In the genomic region with DNA sequence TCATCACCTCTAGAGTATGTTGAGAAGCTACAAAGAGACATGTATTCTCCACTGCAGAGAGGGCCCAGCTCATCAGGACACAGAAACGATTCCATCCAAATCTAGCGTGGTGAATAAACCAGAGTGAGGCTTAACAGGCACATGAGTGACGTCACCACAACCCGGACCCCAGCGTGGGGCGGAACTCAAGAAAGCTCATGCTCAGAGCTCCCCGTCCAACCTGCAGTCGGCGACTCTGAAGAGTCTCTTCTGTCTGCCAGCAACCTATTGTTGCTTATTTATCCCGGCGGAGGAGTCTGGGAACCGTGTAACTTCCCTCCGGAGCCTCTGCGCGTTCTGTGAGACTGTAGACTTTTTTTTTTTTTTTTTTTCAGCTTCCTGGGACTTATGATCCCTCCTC, we compare ENCODE assay signal across 8 mouse cellular contexts. TPM values are rescaled to one million over a fixed set of nuclear protein-coding genes. Genes with fewer than 3 reads are reported as not detected.
DNase-seq lines count a peak whose midpoint lies in the region; ATAC-seq and TF ChIP-seq lines count a peak whose summit lies in the region.

No protein-coding gene starts in this region.

- peak overlapping the region; percentile 40 for H3K9ac ChIP-seq in intestine, postnatal 0 days (ENCODE audit: low read depth, low read length)
- peak overlapping the region; percentile 64 for H3K9ac ChIP-seq in lung, embryonic 16.5 days (ENCODE audit: low read length)

- no peaks in the 10 kb centered on the region for H3K9me3 ChIP-seq in intestine, postnatal 0 days (ENCODE audit: control insufficient read depth)
- H3K9me3 ChIP-seq in lung, embryonic 16.5 days (ENCODE audit: control insufficient read depth, low read length): no peaks in the 10 kb centered on the region

- peak overlapping the region; percentile 72 for H3K4me2 ChIP-seq in intestine, postnatal 0 days (replicated peaks; ENCODE audit: low read depth)
- H3K4me2 ChIP-seq in lung, embryonic 16.5 days (ENCODE audit: low read depth, low read length): peak overlapping the region; percentile 75

- DNase-seq in kidney, adult 18-20 months: peak; percentile 20
- DNase-seq in kidney, adult 11 months: no peak
- peak; percentile 32 for DNase-seq in c-Kit-positive CD71-positive TER-119-negative erythroid progenitor cells, embryonic 14.5 days (ENCODE audit: low read depth)
- peak; percentile 30 for DNase-seq in forelimb bud, embryonic 11.5 days (ENCODE audit: low read depth, low spot score)
- peak; percentile 43 for DNase-seq in ovary, postnatal 36 days (ENCODE audit: low spot score)
- no peak for DNase-seq in urinary bladder, postnatal 25 days (ENCODE audit: low spot score)

- ATAC-seq in intestine, postnatal 0 days: no peak
- ATAC-seq in lung, embryonic 16.5 days (ENCODE audit: low read depth): peak; percentile 61

- H3K4me1 ChIP-seq in intestine, postnatal 0 days (replicated peaks; ENCODE audit: control insufficient read depth, insufficient read depth, low read length): no peaks in the 10 kb centered on the region
- H3K4me1 ChIP-seq in lung, embryonic 16.5 days (replicated peaks; ENCODE audit: control insufficient read depth, insufficient read depth, low read length): peaks cover 12% of the 10 kb centered on the region

- H3K27me3 ChIP-seq in intestine, postnatal 0 days (replicated peaks; ENCODE audit: control insufficient read depth, insufficient read depth, low read length): no peaks in the 10 kb centered on the region
- H3K27me3 ChIP-seq in lung, embryonic 16.5 days (ENCODE audit: control insufficient read depth, insufficient read depth, low read depth, low read length): no peaks in the 10 kb centered on the region

- no peak overlapping the region for H3K27ac ChIP-seq in intestine, postnatal 0 days (ENCODE audit: low read depth, low read length)
- no peak overlapping the region for H3K27ac ChIP-seq in lung, embryonic 16.5 days (ENCODE audit: low read length)

- 5% methylated on average over 15 of the region's 15 CpGs for WGBS in intestine, postnatal 0 days
- WGBS in lung, embryonic 16.5 days: 8% methylated on average over 15 of the region's 15 CpGs

- peak overlapping the region; percentile 36 for H3K4me3 ChIP-seq in intestine, postnatal 0 days (ENCODE audit: low read depth, low read length)
- H3K4me3 ChIP-seq in lung, embryonic 16.5 days (ENCODE audit: low read length): peak overlapping the region; percentile 49

- TF ChIP-seq CTCF in intestine, postnatal 0 days (IDR thresholded peaks at IDR 0.05; ENCODE audit: low read depth): no peak; the same call in 1 of the 2 replicates

- H3K36me3 ChIP-seq in intestine, postnatal 0 days (ENCODE audit: control insufficient read depth, insufficient read depth): no peaks in the 10 kb centered on the region
- no peaks in the 10 kb centered on the region for H3K36me3 ChIP-seq in lung, embryonic 16.5 days (ENCODE audit: control insufficient read depth, insufficient read depth, low read length)

RNA-seq across cellular contexts. Expression of a gene that starts 11.4 kb away (rescaled TPM):
- polyA plus RNA-seq in intestine, postnatal 0 days (2015; fragmentation: Nextera tagmentation; extraction: Ambion mirVana): 5.7 and 6.7 TPM in 2 replicates
- polyA plus RNA-seq in lung, embryonic 16.5 days (2015; fragmentation: Nextera tagmentation; extraction: Ambion mirVana): 18.9 and 20.6 TPM in 2 replicates

RNA-seq across cellular contexts. Expression of a gene that starts 15.4 kb away (rescaled TPM):
- 4.1 and 4.7 TPM in 2 replicates for polyA plus RNA-seq in intestine, postnatal 0 days (2015; fragmentation: Nextera tagmentation; extraction: Ambion mirVana)
- polyA plus RNA-seq in lung, embryonic 16.5 days (2015; fragmentation: Nextera tagmentation; extraction: Ambion mirVana): 9.3 and 10.9 TPM in 2 replicates

RNA-seq across cellular contexts. Expression of a gene that starts 44.6 kb away (rescaled TPM):
- polyA plus RNA-seq in intestine, postnatal 0 days (2015; fragmentation: Nextera tagmentation; extraction: Ambion mirVana): 1.1 and 1.2 TPM in 2 replicates
- 0.30 and 0.34 TPM in 2 replicates for polyA plus RNA-seq in lung, embryonic 16.5 days (2015; fragmentation: Nextera tagmentation; extraction: Ambion mirVana)

RNA-seq across cellular contexts. Expression of a gene that starts 51.7 kb away (rescaled TPM):
- 25.3 and 27.0 TPM in 2 replicates for polyA plus RNA-seq in intestine, postnatal 0 days (2015; fragmentation: Nextera tagmentation; extraction: Ambion mirVana)
- polyA plus RNA-seq in lung, embryonic 16.5 days (2015; fragmentation: Nextera tagmentation; extraction: Ambion mirVana): 64.9 and 71.0 TPM in 2 replicates

Comparison
In these comparisons a context has a peak if more than half of its experiments do, and no peak if none do; other contexts are left out.
1. DNase-seq: peak in kidney, adult 18-20 months (single experiment), c-Kit-positive CD71-positive TER-119-negative erythroid progenitor cells, embryonic 14.5 days (single experiment), forelimb bud, embryonic 11.5 days (single experiment) and ovary, postnatal 36 days (single experiment); none in kidney, adult 11 months (single experiment) and urinary bladder, postnatal 25 days (single experiment).